Mouse (Mus musculus) embryonic facial prominence, embryonic 13.5 days (tissue): ENCODE measurements around the gene Glce. TPM values are rescaled to one million over a fixed set of nuclear protein-coding genes. Genes with fewer than 3 reads are reported as not detected.

Experiments
- ATAC-seq: fragments of 200-750 bp; cut with Nextera tagmentation; 2 replicates; pipeline ENCODE4 v1.8.0; 2017; ENCODE audit warnings: low read depth; ENCODE audit not compliant: insufficient number of reproducible peaks, insufficient read depth, low FRiP score, low TSS enrichment
- H3K27ac ChIP-seq: fragments of 300-500 bp; sonication (generic); 2 replicates; pipeline ENCODE4 v1.5.1; 2015; ENCODE audit warnings: moderate library complexity, mild to moderate bottlenecking, inconsistent platforms
- H3K27me3 ChIP-seq: fragments of 300-500 bp; sonication (generic); 2 replicates; pipeline ENCODE4 v1.6.1; 2015; ENCODE audit warnings: mild to moderate bottlenecking, inconsistent platforms
- H3K36me3 ChIP-seq: fragments of 300-500 bp; sonication (generic); 2 replicates; pipeline ENCODE4 v1.6.1; 2015; ENCODE audit warnings: mild to moderate bottlenecking, inconsistent platforms
- H3K4me1 ChIP-seq: fragments of 300-500 bp; sonication (generic); 2 replicates; pipeline ENCODE4 v1.6.1; 2015; ENCODE audit warnings: inconsistent platforms
- H3K4me2 ChIP-seq: fragments of 300-500 bp; sonication (generic); 2 replicates; pipeline ENCODE4 v1.6.1; 2015; ENCODE audit warnings: moderate library complexity, mild to moderate bottlenecking, inconsistent platforms
- H3K4me3 ChIP-seq: fragments of 300-500 bp; sonication (generic); 2 replicates; pipeline ENCODE4 v1.5.1; 2015; ENCODE audit warnings: mild to moderate bottlenecking, inconsistent platforms
- H3K9ac ChIP-seq: fragments of 300-500 bp; sonication (generic); 2 replicates; pipeline ENCODE4 v1.6.1; 2015; ENCODE audit warnings: mild to moderate bottlenecking, inconsistent platforms
- H3K9me3 ChIP-seq: fragments of 300-500 bp; sonication (generic); 2 replicates; pipeline ENCODE4 v1.6.1; 2016; ENCODE audit warnings: inconsistent platforms
- WGBS: fragments of 180-500 bp; shearing (Covaris S2); methylation state at CpG from one replicate; pipeline ENCODE4 v1.1.7; 2015; ENCODE audit warnings: mixed read lengths; 5-methylcytosine and 5-hydroxymethylcytosine counted together
- polyA plus RNA-seq: library from polyadenylated mRNA; unstranded; fragments of >200 nt; fragmentation: Nextera tagmentation; extraction: Ambion mirVana; gene quantifications from 2 replicates; pipeline ENCODE4 v1.2.1, GENCODE M21; 2015

Glce gene
- 42.5 and 44.3 TPM in 2 replicates for polyA plus RNA-seq

DNA sequence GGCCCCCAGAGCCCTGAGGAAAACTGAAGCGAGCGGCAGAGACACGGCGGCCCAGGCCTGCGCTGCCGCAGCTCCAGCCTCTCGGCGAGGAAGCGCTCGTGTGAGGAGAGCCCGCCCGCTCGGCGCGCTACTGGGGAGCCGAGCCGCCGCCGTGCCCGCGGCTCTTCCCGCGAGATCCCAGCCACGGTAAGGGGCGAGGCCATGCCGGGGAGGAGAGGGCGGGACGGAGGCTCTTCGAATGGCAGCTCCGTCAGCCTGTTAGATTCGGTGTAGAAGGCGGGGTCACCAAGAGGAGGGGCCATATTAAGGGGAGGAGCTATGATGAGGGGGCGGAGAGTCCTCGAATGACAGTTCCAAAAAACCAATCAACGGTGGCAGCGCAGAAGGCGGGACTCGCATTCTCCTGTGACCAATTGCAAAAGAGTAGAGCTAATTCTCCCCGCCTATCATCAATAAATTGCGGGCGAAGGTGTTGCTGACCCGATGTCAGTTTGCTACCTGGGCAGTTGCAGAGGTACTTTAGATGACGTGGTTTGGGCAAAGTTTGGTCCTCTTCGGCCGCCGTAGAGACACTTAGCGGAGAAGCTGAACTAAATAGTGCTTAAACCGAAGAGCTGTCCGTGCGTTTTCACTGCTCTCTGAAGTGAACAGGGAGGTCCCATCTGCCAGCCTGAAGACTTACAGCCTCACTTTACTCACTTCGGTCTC, at the start of gene Glce:
Gene Glce (minus strand): TSS at position 148 of the 708 bp plus-strand sequence.
- peak; percentile 99 for ATAC-seq
- Histone ChIP-seq H3K36me3 (no peaks in the 10 kb centered on the region), H3K4me3 (peak within 1 kb of the TSS; percentile 76), H3K9ac (peak within 1 kb of the TSS; percentile 95), H3K27me3 (no peaks in the 10 kb centered on the region; the same call in 1 of the 2 replicates), H3K4me2 (peak within 1 kb of the TSS; percentile 85), H3K4me1 (peaks cover 23% of the 10 kb centered on the region), H3K9me3 (no peaks in the 10 kb centered on the region), H3K27ac (peak within 1 kb of the TSS; percentile 95)
- WGBS = under 1% methylated on average over 51 of the region's 51 CpGs

GRCm38 (mm10) chr9:62172239-62172638, 49.8 kb upstream of the Glce start:
- no peak overlapping the region for H3K4me2 ChIP-seq
- no peak for ATAC-seq
- H3K27ac ChIP-seq = no peak overlapping the region
- H3K4me1 ChIP-seq = peaks cover 20% of the 10 kb centered on the region; the same call in 1 of the 2 replicates
- H3K9ac ChIP-seq = no peak overlapping the region
- no peaks in the 10 kb centered on the region for H3K9me3 ChIP-seq
- no peaks in the 10 kb centered on the region for H3K36me3 ChIP-seq
- H3K27me3 ChIP-seq = no peaks in the 10 kb centered on the region
- WGBS = 80% methylated on average over 3 of the region's 3 CpGs
- no peak overlapping the region for H3K4me3 ChIP-seq

DNA sequence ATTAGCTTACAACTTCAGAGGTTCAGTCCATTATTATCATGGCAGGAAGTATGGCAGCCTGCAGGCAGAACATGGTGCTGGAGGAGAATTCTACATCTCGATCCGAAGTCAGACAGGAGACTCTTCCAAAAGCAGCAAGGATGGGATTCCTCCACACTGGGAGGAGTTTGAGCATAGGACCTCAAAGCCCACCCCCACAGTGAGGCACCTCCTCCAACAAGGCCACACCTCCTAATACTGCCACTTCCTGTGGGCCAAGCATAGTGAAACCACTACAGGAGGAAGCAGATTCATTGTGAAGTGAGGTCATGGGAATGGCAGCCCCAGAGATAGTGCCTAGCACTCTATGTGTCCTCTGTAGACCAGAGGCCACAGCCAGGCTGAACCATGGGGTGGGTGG, 48.5 kb upstream of the Glce start:
- WGBS = 90% methylated on average over 2 of the region's 2 CpGs
- H3K4me2 ChIP-seq = no peak overlapping the region
- no peaks in the 10 kb centered on the region for H3K27me3 ChIP-seq
- no peak overlapping the region for H3K27ac ChIP-seq
- no peaks in the 10 kb centered on the region for H3K9me3 ChIP-seq
- H3K36me3 ChIP-seq = no peaks in the 10 kb centered on the region
- ATAC-seq = no peak
- no peak overlapping the region for H3K4me3 ChIP-seq
- peaks cover 21% of the 10 kb centered on the region for H3K4me1 ChIP-seq
- H3K9ac ChIP-seq = no peak overlapping the region

DNA sequence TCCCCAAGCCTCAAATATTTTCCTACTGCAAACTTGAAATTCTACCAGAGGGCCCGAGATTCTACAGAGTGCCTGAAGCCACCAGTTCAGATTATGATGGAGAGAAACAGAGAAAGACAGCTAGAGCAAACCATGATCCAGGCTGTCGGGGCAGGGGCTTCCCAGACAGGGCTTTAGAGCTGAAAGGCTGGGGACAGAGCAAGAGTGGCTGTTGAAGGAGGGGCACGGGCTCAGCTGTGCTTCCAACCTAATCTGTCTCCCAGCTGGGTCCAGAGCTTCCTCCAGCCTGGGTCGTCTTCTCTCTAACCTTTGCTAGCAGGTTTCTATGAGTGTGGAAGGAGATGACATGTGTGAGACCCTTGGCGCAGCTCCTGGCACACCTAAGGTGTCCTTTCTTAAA, 44.2 kb upstream of the Glce start:
- WGBS = 43% methylated on average over 5 of the region's 5 CpGs
- no peak overlapping the region for H3K9ac ChIP-seq
- ATAC-seq = no peak
- H3K4me3 ChIP-seq = no peak overlapping the region
- peaks cover 30% of the 10 kb centered on the region for H3K4me1 ChIP-seq
- H3K4me2 ChIP-seq = no peak overlapping the region
- no peaks in the 10 kb centered on the region for H3K9me3 ChIP-seq
- H3K36me3 ChIP-seq = no peaks in the 10 kb centered on the region
- peak overlapping the region; percentile 60; the same call in 1 of the 2 replicates for H3K27ac ChIP-seq
- H3K27me3 ChIP-seq = no peaks in the 10 kb centered on the region; the same call in 1 of the 2 replicates

- Histone ChIP-seq H3K9me3 (no peaks in the 10 kb centered on the region), H3K36me3 (no peaks in the 10 kb centered on the region), H3K9ac (no peak overlapping the region), H3K27me3 (no peaks in the 10 kb centered on the region; the same call in 1 of the 2 replicates), H3K4me3 (no peak overlapping the region), H3K4me1 (peaks cover 30% of the 10 kb centered on the region), H3K27ac (0 out of 2 replicates have a peak overlapping the region, but pooled peaks have one; percentile 60), H3K4me2 (no peak overlapping the region)
- 21% methylated on average over 4 of the region's 4 CpGs for WGBS
- no peak for ATAC-seq
Measured at GRCm38 (mm10) chr9:62166186-62166585, 43.7 kb upstream of the Glce start.

DNA sequence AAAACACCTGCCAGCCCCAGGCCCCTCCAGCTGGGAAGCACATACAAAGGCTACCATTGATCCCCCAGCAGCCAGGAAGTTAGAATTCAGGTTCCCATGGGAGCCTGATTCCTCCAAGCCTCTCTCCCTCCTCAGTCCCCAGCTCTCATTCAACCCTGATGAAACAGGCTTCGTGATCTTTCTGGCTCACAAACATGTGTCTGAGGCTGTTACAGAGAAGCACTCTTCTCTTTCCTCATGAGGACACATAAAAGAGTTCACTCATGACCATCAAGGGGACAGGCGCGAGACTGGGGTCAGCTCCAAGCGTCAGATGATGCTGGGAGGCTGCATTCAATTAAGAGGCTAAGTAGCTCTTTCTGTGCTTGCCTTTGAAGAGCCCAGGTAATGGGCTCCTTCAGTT, 40.4 kb upstream of the Glce start:
- WGBS = 20% methylated on average over 4 of the region's 4 CpGs
- no peaks in the 10 kb centered on the region; the same call in 1 of the 2 replicates for H3K27me3 ChIP-seq
- no peaks in the 10 kb centered on the region for H3K9me3 ChIP-seq
- no peak overlapping the region for H3K4me3 ChIP-seq
- no peak for ATAC-seq
- H3K36me3 ChIP-seq = no peaks in the 10 kb centered on the region
- H3K4me1 ChIP-seq = peaks cover 24% of the 10 kb centered on the region
- no peak overlapping the region for H3K4me2 ChIP-seq
- H3K27ac ChIP-seq = peak overlapping the region; percentile 19
- no peak overlapping the region for H3K9ac ChIP-seq

- H3K9me3 ChIP-seq = no peaks in the 10 kb centered on the region
- WGBS = 69% methylated on average over 6 of the region's 6 CpGs
- no peak for ATAC-seq
- no peak overlapping the region for H3K9ac ChIP-seq
- H3K27ac ChIP-seq = no peak overlapping the region
- H3K27me3 ChIP-seq = no peaks in the 10 kb centered on the region; the same call in 1 of the 2 replicates
- no peak overlapping the region for H3K4me2 ChIP-seq
- H3K36me3 ChIP-seq = no peaks in the 10 kb centered on the region
- peaks cover 10% of the 10 kb centered on the region for H3K4me1 ChIP-seq
- H3K4me3 ChIP-seq = no peak overlapping the region
Measured at GRCm38 (mm10) chr9:62160788-62161187, 38.3 kb upstream of the Glce start.

DNA sequence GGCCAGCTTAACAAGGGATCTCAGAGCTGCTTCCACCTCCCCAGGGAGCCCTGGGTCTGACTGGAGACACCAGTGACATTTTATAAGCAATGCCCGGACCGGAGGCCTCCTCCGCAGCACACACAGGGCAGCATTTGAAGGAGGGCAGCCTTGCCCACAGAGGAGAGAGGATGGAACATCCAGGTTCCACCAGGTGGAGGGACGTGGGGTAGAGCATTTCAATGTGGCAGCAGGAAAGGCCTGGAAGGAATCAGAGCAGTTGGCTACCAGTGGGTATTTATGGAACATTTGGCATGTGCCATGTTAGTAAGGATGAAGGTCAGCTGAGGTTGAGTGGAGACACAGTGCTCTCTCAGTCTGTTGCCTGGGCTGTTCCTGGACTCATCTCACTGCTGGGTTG, 36.3 kb upstream of the Glce start:
- no peaks in the 10 kb centered on the region for H3K36me3 ChIP-seq
- peaks cover 15% of the 10 kb centered on the region for H3K4me1 ChIP-seq
- H3K9ac ChIP-seq = no peak overlapping the region
- H3K27me3 ChIP-seq = no peaks in the 10 kb centered on the region
- no peak overlapping the region for H3K4me3 ChIP-seq
- ATAC-seq = no peak
- no peak overlapping the region for H3K27ac ChIP-seq
- 85% methylated on average over 4 of the region's 4 CpGs for WGBS
- no peaks in the 10 kb centered on the region for H3K9me3 ChIP-seq
- no peak overlapping the region for H3K4me2 ChIP-seq

DNA sequence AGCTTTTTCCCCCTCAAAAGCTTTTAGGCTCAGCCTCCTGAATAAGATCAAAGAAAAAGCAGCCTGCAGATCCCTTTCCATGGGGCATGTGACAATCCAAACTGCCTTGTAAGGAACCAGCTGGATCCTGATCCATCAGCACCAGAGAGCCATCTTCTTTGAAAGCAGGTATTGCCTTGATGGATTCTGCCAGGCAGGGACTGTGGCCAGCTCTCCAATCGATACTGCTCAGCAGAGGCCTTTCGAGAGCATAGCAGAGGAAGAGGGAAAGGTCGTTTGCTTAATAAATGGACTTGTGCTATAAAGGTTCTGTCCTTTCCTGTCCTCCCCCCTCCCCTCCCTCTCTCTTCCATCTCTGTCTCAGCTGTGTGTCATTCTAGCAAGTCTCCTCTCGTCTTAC, 33.4 kb upstream of the Glce start:
- ATAC-seq = no peak
- H3K9ac ChIP-seq = no peak overlapping the region
- H3K4me1 ChIP-seq = peaks cover 5% of the 10 kb centered on the region; the same call in 1 of the 2 replicates
- no peak overlapping the region for H3K4me2 ChIP-seq
- no peaks in the 10 kb centered on the region for H3K36me3 ChIP-seq
- no peak overlapping the region for H3K27ac ChIP-seq
- H3K9me3 ChIP-seq = no peaks in the 10 kb centered on the region
- H3K27me3 ChIP-seq = no peaks in the 10 kb centered on the region
- H3K4me3 ChIP-seq = no peak overlapping the region
- 53% methylated on average over 4 of the region's 4 CpGs for WGBS

- H3K9ac ChIP-seq = no peak overlapping the region
- H3K27ac ChIP-seq = no peak overlapping the region
- 60% methylated on average over 6 of the region's 6 CpGs for WGBS
- no peak overlapping the region for H3K4me3 ChIP-seq
- no peaks in the 10 kb centered on the region for H3K36me3 ChIP-seq
- H3K4me1 ChIP-seq = peaks cover 5% of the 10 kb centered on the region; the same call in 1 of the 2 replicates
- H3K27me3 ChIP-seq = no peaks in the 10 kb centered on the region
- no peaks in the 10 kb centered on the region for H3K9me3 ChIP-seq
- no peak overlapping the region for H3K4me2 ChIP-seq
- ATAC-seq = no peak
Measured at GRCm38 (mm10) chr9:62155400-62155799, 32.9 kb upstream of the Glce start.

- no peaks in the 10 kb centered on the region for H3K9me3 ChIP-seq
- WGBS = 51% methylated on average over 7 of the region's 7 CpGs
- ATAC-seq = no peak
- no peak overlapping the region for H3K4me2 ChIP-seq
- H3K4me1 ChIP-seq = peaks cover 5% of the 10 kb centered on the region; the same call in 1 of the 2 replicates
- no peaks in the 10 kb centered on the region for H3K36me3 ChIP-seq
- no peak overlapping the region for H3K9ac ChIP-seq
- no peak overlapping the region for H3K27ac ChIP-seq
- no peak overlapping the region for H3K4me3 ChIP-seq
- no peaks in the 10 kb centered on the region for H3K27me3 ChIP-seq
Measured at GRCm38 (mm10) chr9:62154956-62155355, 32.5 kb upstream of the Glce start.

GRCm38 (mm10) chr9:62154551-62154950, 32.1 kb upstream of the Glce start:
- WGBS = 63% methylated on average over 3 of the region's 3 CpGs
- Histone ChIP-seq H3K9ac (no peak overlapping the region), H3K9me3 (no peaks in the 10 kb centered on the region), H3K4me1 (peaks cover 5% of the 10 kb centered on the region; the same call in 1 of the 2 replicates), H3K36me3 (no peaks in the 10 kb centered on the region), H3K27me3 (no peaks in the 10 kb centered on the region), H3K4me3 (no peak overlapping the region), H3K27ac (no peak overlapping the region), H3K4me2 (no peak overlapping the region)
- no peak for ATAC-seq
